Mouse (Mus musculus): ENCODE measurements at regions not wholly inside any gene's neighbourhood (a gene's known extent, or its start where the extent isn't known, plus 50 kb on each side); places are given as distances from the start of the nearest gene placed in this dataset.

- TF ChIP-seq POLR2A (IDR thresholded peaks at IDR 0.05; ENCODE audit: borderline replicate concordance, insufficient read depth, low read length) (no peak), CTCF (IDR thresholded peaks at IDR 0.05; ENCODE audit: borderline replicate concordance, insufficient read depth, low read depth, low read length) (no peak)
These were observed 76.1 kb upstream of the Gm11238 start for GRCm38 (mm10) chr4:73531604-73532003.

Data from cerebellum, adult 2 months (tissue).